Mouse (Mus musculus): ENCODE data around the gene Lrp8. TPM values are rescaled to one million over a fixed set of nuclear protein-coding genes. Genes with fewer than 3 reads are reported as not detected.

Lrp8 gene
- polyA plus RNA-seq, 1 experiment, result 3.2 TPM

- no peak overlapping the region for H3ac ChIP-seq (ENCODE audit: control insufficient read depth, insufficient read length)
- H3K36me3 ChIP-seq (ENCODE audit: control insufficient read depth, insufficient read depth), result no peaks in the 10 kb centered on the region
- no peaks in the 10 kb centered on the region for H3K79me2 ChIP-seq (ENCODE audit: control insufficient read depth, insufficient read depth)
- no peaks in the 10 kb centered on the region for H3K27me3 ChIP-seq (ENCODE audit: control insufficient read depth, insufficient read depth, insufficient read length)
- no peak for TF ChIP-seq POLR2A (IDR thresholded peaks at IDR 0.05; ENCODE audit: insufficient read length, low read depth)
- TF ChIP-seq MYOD1 (IDR thresholded peaks at IDR 0.05; ENCODE audit: control insufficient read depth in 1 of 3, insufficient read length in 2 of 3, low read depth in 2 of 3), result no peak
- no peak for TF ChIP-seq E2F4 (IDR thresholded peaks at IDR 0.05; ENCODE audit: insufficient read depth)
- no peak for TF ChIP-seq REST (IDR thresholded peaks at IDR 0.05; ENCODE audit: insufficient read depth, insufficient read length)
- no peak for TF ChIP-seq MYOG (IDR thresholded peaks at IDR 0.05; ENCODE audit: control insufficient read depth in 1 of 3, insufficient read depth in 1 of 3, insufficient read length in 2 of 3, low read depth in 2 of 3)
- TF ChIP-seq SRF (IDR thresholded peaks at IDR 0.05; ENCODE audit: control insufficient read depth, insufficient read length, low read depth), result no peak
- no peak for TF ChIP-seq USF1 (IDR thresholded peaks at IDR 0.05; ENCODE audit: low read depth)
- no peak for TF ChIP-seq TCF3 (IDR thresholded peaks at IDR 0.05; ENCODE audit: insufficient read length, low read depth)
- no peak for TF ChIP-seq MAX (IDR thresholded peaks at IDR 0.05; ENCODE audit: low read depth)
- TF ChIP-seq POLR2AphosphoS2 (IDR thresholded peaks at IDR 0.05; ENCODE audit: insufficient read length, low read depth), result no peak
- no peak for TF ChIP-seq CEBPB (IDR thresholded peaks at IDR 0.05; ENCODE audit: insufficient read depth, poor library complexity, severe bottlenecking)
- no peak for TF ChIP-seq TCF12 (IDR thresholded peaks at IDR 0.05; ENCODE audit: insufficient read depth, poor library complexity, severe bottlenecking)
- H3K4me3 ChIP-seq, result no peak overlapping the region
- no peak overlapping the region for H3K4me2 ChIP-seq (ENCODE audit: low read depth)
Observed at GRCm38 (mm10) chr4:107834643-107835314, 32.7 kb downstream of the Lrp8 start.

GRCm38 (mm10) chr4:107835508-107835909 is 33.4 kb downstream of the Lrp8 start:
- TF ChIP-seq POLR2AphosphoS2 (IDR thresholded peaks at IDR 0.05; ENCODE audit: insufficient read length, low read depth), result no peak
- no peak for TF ChIP-seq TCF3 (IDR thresholded peaks at IDR 0.05; ENCODE audit: insufficient read length, low read depth)
- TF ChIP-seq MYOG (IDR thresholded peaks at IDR 0.05; ENCODE audit: control insufficient read depth in 1 of 3, insufficient read depth in 1 of 3, insufficient read length in 2 of 3, low read depth in 2 of 3), result no peak
- no peak for TF ChIP-seq MYOD1 (IDR thresholded peaks at IDR 0.05; ENCODE audit: control insufficient read depth in 1 of 3, insufficient read length in 2 of 3, low read depth in 2 of 3)
- TF ChIP-seq POLR2A (IDR thresholded peaks at IDR 0.05; ENCODE audit: insufficient read length, low read depth), result no peak
- no peak for TF ChIP-seq TCF12 (IDR thresholded peaks at IDR 0.05; ENCODE audit: insufficient read depth, poor library complexity, severe bottlenecking)
- no peak for TF ChIP-seq CEBPB (IDR thresholded peaks at IDR 0.05; ENCODE audit: insufficient read depth, poor library complexity, severe bottlenecking)
- no peak for TF ChIP-seq SRF (IDR thresholded peaks at IDR 0.05; ENCODE audit: control insufficient read depth, insufficient read length, low read depth)
- TF ChIP-seq USF1 (IDR thresholded peaks at IDR 0.05; ENCODE audit: low read depth), result no peak
- TF ChIP-seq REST (IDR thresholded peaks at IDR 0.05; ENCODE audit: insufficient read depth, insufficient read length), result no peak
- TF ChIP-seq MAX (IDR thresholded peaks at IDR 0.05; ENCODE audit: low read depth), result no peak
- no peak for TF ChIP-seq E2F4 (IDR thresholded peaks at IDR 0.05; ENCODE audit: insufficient read depth)
- no peak overlapping the region for H3K4me2 ChIP-seq (ENCODE audit: low read depth)
- no peaks in the 10 kb centered on the region for H3K36me3 ChIP-seq (ENCODE audit: control insufficient read depth, insufficient read depth)
- H3K4me3 ChIP-seq, result no peak overlapping the region
- H3K27me3 ChIP-seq (ENCODE audit: control insufficient read depth, insufficient read depth, insufficient read length), result no peaks in the 10 kb centered on the region
- H3K79me2 ChIP-seq (ENCODE audit: control insufficient read depth, insufficient read depth), result no peaks in the 10 kb centered on the region
- no peak overlapping the region for H3ac ChIP-seq (ENCODE audit: control insufficient read depth, insufficient read length)

GRCm38 (mm10) chr4:107836758-107837157 is 34.7 kb downstream of the Lrp8 start:
- Histone ChIP-seq H3K79me2 (ENCODE audit: control insufficient read depth, insufficient read depth) (no peaks in the 10 kb centered on the region), H3K4me2 (ENCODE audit: low read depth) (no peak overlapping the region), H3K36me3 (ENCODE audit: control insufficient read depth, insufficient read depth) (no peaks in the 10 kb centered on the region), H3ac (ENCODE audit: control insufficient read depth, insufficient read length) (no peak overlapping the region), H3K4me3 (no peak overlapping the region), H3K27me3 (ENCODE audit: control insufficient read depth, insufficient read depth, insufficient read length) (no peaks in the 10 kb centered on the region)
- TF ChIP-seq TCF3 (IDR thresholded peaks at IDR 0.05; ENCODE audit: insufficient read length, low read depth) (no peak), POLR2A (IDR thresholded peaks at IDR 0.05; ENCODE audit: insufficient read length, low read depth) (no peak), MYOG (IDR thresholded peaks at IDR 0.05; ENCODE audit: control insufficient read depth in 1 of 3, insufficient read depth in 1 of 3, insufficient read length in 2 of 3, low read depth in 2 of 3) (no peak), REST (IDR thresholded peaks at IDR 0.05; ENCODE audit: insufficient read depth, insufficient read length) (no peak), SRF (IDR thresholded peaks at IDR 0.05; ENCODE audit: control insufficient read depth, insufficient read length, low read depth) (no peak), E2F4 (IDR thresholded peaks at IDR 0.05; ENCODE audit: insufficient read depth) (no peak), USF1 (IDR thresholded peaks at IDR 0.05; ENCODE audit: low read depth) (no peak), MAX (IDR thresholded peaks at IDR 0.05; ENCODE audit: low read depth) (no peak), CEBPB (IDR thresholded peaks at IDR 0.05; ENCODE audit: insufficient read depth, poor library complexity, severe bottlenecking) (no peak), MYOD1 (IDR thresholded peaks at IDR 0.05; ENCODE audit: control insufficient read depth in 1 of 3, insufficient read length in 2 of 3, low read depth in 2 of 3) (no peak), POLR2AphosphoS2 (IDR thresholded peaks at IDR 0.05; ENCODE audit: insufficient read length, low read depth) (no peak), TCF12 (IDR thresholded peaks at IDR 0.05; ENCODE audit: insufficient read depth, poor library complexity, severe bottlenecking) (no peak)

GRCm38 (mm10) chr4:107837910-107838309 is 35.8 kb downstream of the Lrp8 start:
- Histone ChIP-seq H3K36me3 (ENCODE audit: control insufficient read depth, insufficient read depth) (no peaks in the 10 kb centered on the region), H3K4me2 (ENCODE audit: low read depth) (no peak overlapping the region), H3K4me3 (no peak overlapping the region), H3K27me3 (ENCODE audit: control insufficient read depth, insufficient read depth, insufficient read length) (no peaks in the 10 kb centered on the region), H3ac (ENCODE audit: control insufficient read depth, insufficient read length) (no peak overlapping the region), H3K79me2 (ENCODE audit: control insufficient read depth, insufficient read depth) (no peaks in the 10 kb centered on the region)
- TF ChIP-seq REST (IDR thresholded peaks at IDR 0.05; ENCODE audit: insufficient read depth, insufficient read length) (no peak), POLR2A (IDR thresholded peaks at IDR 0.05; ENCODE audit: insufficient read length, low read depth) (no peak), USF1 (IDR thresholded peaks at IDR 0.05; ENCODE audit: low read depth) (no peak), SRF (IDR thresholded peaks at IDR 0.05; ENCODE audit: control insufficient read depth, insufficient read length, low read depth) (no peak), POLR2AphosphoS2 (IDR thresholded peaks at IDR 0.05; ENCODE audit: insufficient read length, low read depth) (no peak), TCF3 (IDR thresholded peaks at IDR 0.05; ENCODE audit: insufficient read length, low read depth) (no peak), TCF12 (IDR thresholded peaks at IDR 0.05; ENCODE audit: insufficient read depth, poor library complexity, severe bottlenecking) (no peak), MYOD1 (IDR thresholded peaks at IDR 0.05; ENCODE audit: control insufficient read depth in 1 of 3, insufficient read length in 2 of 3, low read depth in 2 of 3) (no peak), CEBPB (IDR thresholded peaks at IDR 0.05; ENCODE audit: insufficient read depth, poor library complexity, severe bottlenecking) (no peak), MYOG (IDR thresholded peaks at IDR 0.05; ENCODE audit: control insufficient read depth in 1 of 3, insufficient read depth in 1 of 3, insufficient read length in 2 of 3, low read depth in 2 of 3) (no peak)
